ENCODE assay signal across 22 mouse cellular contexts in genomic region chr10:82892442-82893055, GRCm38 (mm10). TPM values are rescaled to one million over a fixed set of nuclear protein-coding genes. Genes with fewer than 3 reads are reported as not detected.
DNase-seq lines count a peak whose midpoint lies in the region; ATAC-seq and TF ChIP-seq lines count a peak whose summit lies in the region.
"Had no signal": no experiment of that assay in that cellular context is flagged by ENCODE, and none has a peak within 500 bp of the region (broad histone marks: within the 10 kb centered on the region; RNA-seq: fewer than 3 reads in every experiment).

No protein-coding gene starts in this region.

- H3K27me3 ChIP-seq in hindbrain, embryonic 11.5 days (ENCODE audit: control insufficient read depth, insufficient read depth, low read length): no peaks in the 10 kb centered on the region
- H3K27me3 ChIP-seq in hindbrain, embryonic 14.5 days (ENCODE audit: control insufficient read depth, insufficient read depth, low read length): no peaks in the 10 kb centered on the region
- no peaks in the 10 kb centered on the region; the same call in 1 of the 2 replicates for H3K27me3 ChIP-seq in thymus, adult 2 months (ENCODE audit: control insufficient read depth, insufficient read depth, low read length)
- no peaks in the 10 kb centered on the region for H3K27me3 ChIP-seq in small intestine, adult 2 months (ENCODE audit: control insufficient read depth, insufficient read depth, low read length)
- H3K27me3 ChIP-seq: forebrain, embryonic 12.5 days had no signal

- H3K4me2 ChIP-seq in hindbrain, embryonic 11.5 days (replicated peaks; ENCODE audit: low read depth, low read length): no peak overlapping the region
- H3K4me2 ChIP-seq in hindbrain, embryonic 14.5 days (replicated peaks): no peak overlapping the region
- H3K4me2 ChIP-seq: forebrain, embryonic 12.5 days; heart, embryonic 11.5 days had no signal

- no peaks in the 10 kb centered on the region for H3K4me1 ChIP-seq in hindbrain, embryonic 11.5 days (replicated peaks; ENCODE audit: control insufficient read depth, insufficient read depth, low read length)
- H3K4me1 ChIP-seq in hindbrain, embryonic 14.5 days (replicated peaks; ENCODE audit: control insufficient read depth, insufficient read depth, low read length): no peaks in the 10 kb centered on the region
- H3K4me1 ChIP-seq in thymus, adult 2 months (replicated peaks; ENCODE audit: control insufficient read depth, insufficient read depth, low read length): peaks cover 42% of the 10 kb centered on the region
- peaks cover 17% of the 10 kb centered on the region for H3K4me1 ChIP-seq in bone marrow, adult 2 months (ENCODE audit: control insufficient read depth, insufficient read depth, low read length)
- H3K4me1 ChIP-seq in small intestine, adult 2 months (ENCODE audit: control insufficient read depth, insufficient read depth, insufficient read length, low read length): 0 out of 2 replicates have a peak, but pooled peaks cover 3% of the 10 kb centered on the region

- no peak for DNase-seq in hindbrain, embryonic 11.5 days (ENCODE audit: low spot score)
- no peak for DNase-seq in hindbrain, embryonic 14.5 days (ENCODE audit: low spot score)
- DNase-seq in thymus, adult 2 months: no peak
- DNase-seq in thymus, postnatal 36 days: no peak
- no peak for DNase-seq in cerebellum, adult 18-20 months
- no peak for DNase-seq in embryo, embryonic 9.5 days (ENCODE audit: extremely low spot score)
- DNase-seq: adrenal gland, postnatal 14 days; cerebellum, adult 11 months; cerebellum, postnatal 36 days; heart, postnatal 10 days; kidney, adult 11 months; kidney, postnatal 10 days; liver; midbrain, embryonic 14.5 days had no signal

- H3K9me3 ChIP-seq in hindbrain, embryonic 11.5 days (ENCODE audit: control insufficient read depth, low read length): no peaks in the 10 kb centered on the region
- no peaks in the 10 kb centered on the region for H3K9me3 ChIP-seq in hindbrain, embryonic 14.5 days (ENCODE audit: control insufficient read depth, low read length)
- H3K9me3 ChIP-seq: forebrain, embryonic 12.5 days had no signal

- no peak overlapping the region for H3K4me3 ChIP-seq in hindbrain, embryonic 11.5 days (ENCODE audit: low read depth, low read length)
- no peak overlapping the region for H3K4me3 ChIP-seq in hindbrain, embryonic 14.5 days (replicated peaks; ENCODE audit: low read length)
- H3K4me3 ChIP-seq in thymus, adult 2 months (ENCODE audit: control insufficient read depth, insufficient read depth, low read length): no peak overlapping the region
- no peak overlapping the region for H3K4me3 ChIP-seq in bone marrow, adult 2 months (replicated peaks; ENCODE audit: control insufficient read depth, low read depth, low read length)
- H3K4me3 ChIP-seq in small intestine, adult 2 months (ENCODE audit: low read depth, low read length): no peak overlapping the region
- H3K4me3 ChIP-seq: forebrain, embryonic 12.5 days; myocyte had no signal

- WGBS in hindbrain, embryonic 11.5 days: 95% methylated on average over 9 of the region's 9 CpGs
- 89% methylated on average over 9 of the region's 9 CpGs for WGBS in hindbrain, embryonic 14.5 days
- 73% methylated on average over 9 of the region's 9 CpGs for WGBS in thymus, adult 2 months
- WGBS in bone marrow, adult 2 months: 69% methylated on average over 9 of the region's 9 CpGs
- WGBS in small intestine, adult 2 months: 88% methylated on average over 9 of the region's 9 CpGs

- peaks cover 9% of the 10 kb centered on the region; the same call in 1 of the 2 replicates for H3K36me3 ChIP-seq in hindbrain, embryonic 11.5 days (ENCODE audit: control insufficient read depth, insufficient read depth, low read length)
- peaks cover 81% of the 10 kb centered on the region for H3K36me3 ChIP-seq in hindbrain, embryonic 14.5 days (replicated peaks; ENCODE audit: control insufficient read depth, insufficient read depth)
- H3K36me3 ChIP-seq in thymus, adult 2 months (ENCODE audit: control insufficient read depth, insufficient read depth, low read length): peaks cover 11% of the 10 kb centered on the region
- H3K36me3 ChIP-seq in small intestine, adult 2 months (ENCODE audit: control insufficient read depth, insufficient read depth, low read length): peaks cover 76% of the 10 kb centered on the region

- TF ChIP-seq CTCF in thymus, adult 2 months (IDR thresholded peaks at IDR 0.05; ENCODE audit: borderline replicate concordance, control insufficient read depth, extremely low read depth, insufficient read depth, low read length, poor library complexity): no peak
- no peak for TF ChIP-seq CTCF in bone marrow, adult 2 months (IDR thresholded peaks at IDR 0.05; ENCODE audit: control insufficient read depth, insufficient read depth, low read length)
- TF ChIP-seq CTCF in small intestine, adult 2 months (IDR thresholded peaks at IDR 0.05; ENCODE audit: extremely low read depth, insufficient read length, insufficient replicate concordance, low read depth, low read length): no peak

- H3K27ac ChIP-seq in hindbrain, embryonic 11.5 days (ENCODE audit: low read depth, low read length): peak overlapping the region; percentile 34; the same call in 1 of the 2 replicates
- H3K27ac ChIP-seq in hindbrain, embryonic 14.5 days: no peak overlapping the region
- H3K27ac ChIP-seq in thymus, adult 2 months (ENCODE audit: control insufficient read depth, insufficient read depth, low read length): peak overlapping the region; percentile 30; the same call in 1 of the 2 replicates
- H3K27ac ChIP-seq in bone marrow, adult 2 months (ENCODE audit: control insufficient read depth, insufficient read depth, low read depth, low read length, poor library complexity): peak overlapping the region; percentile 40
- peak overlapping the region; percentile 28; the same call in 1 of the 2 replicates for H3K27ac ChIP-seq in small intestine, adult 2 months (ENCODE audit: insufficient read depth, low read depth, low read length)
- H3K27ac ChIP-seq: forebrain, embryonic 12.5 days; stomach, postnatal 0 days had no signal

- no peak for TF ChIP-seq POLR2A in thymus, adult 2 months (IDR thresholded peaks at IDR 0.05; ENCODE audit: control insufficient read depth, extremely low read depth, insufficient read depth, low read length, poor library complexity)
- no peak for TF ChIP-seq POLR2A in bone marrow, adult 2 months (IDR thresholded peaks at IDR 0.05; ENCODE audit: borderline replicate concordance, control insufficient read depth, low read depth, low read length)
- no peak for TF ChIP-seq POLR2A in small intestine, adult 2 months (IDR thresholded peaks at IDR 0.05; ENCODE audit: low read depth, low read length)

- no peak overlapping the region for H3K9ac ChIP-seq in hindbrain, embryonic 11.5 days (ENCODE audit: low read depth, low read length)
- no peak overlapping the region for H3K9ac ChIP-seq in hindbrain, embryonic 14.5 days
- H3K9ac ChIP-seq: forebrain, embryonic 12.5 days had no signal

- no peak for ATAC-seq in hindbrain, embryonic 11.5 days (ENCODE audit: low FRiP score)
- no peak for ATAC-seq in hindbrain, embryonic 14.5 days (ENCODE audit: low FRiP score)
- ATAC-seq: hindbrain, embryonic 16.5 days; lung, postnatal 0 days had no signal

RNA-seq across cellular contexts. Expression of gene Eid3, which starts 26.1 kb away (rescaled TPM):
- 0.56 and 1.1 TPM in 2 replicates for polyA plus RNA-seq in hindbrain, embryonic 11.5 days (2014; fragmentation: Nextera tagmentation; extraction: Ambion mirVana)
- polyA plus RNA-seq in hindbrain, embryonic 14.5 days (2014; fragmentation: Nextera tagmentation; extraction: Ambion mirVana): 0.88 TPM in 1 of 2 replicates, not detected in the other
- polyA plus RNA-seq in thymus, adult 2 months (2012; rRNA removed): 0.37 and 0.46 TPM in 2 replicates
- polyA plus RNA-seq in bone marrow, adult 2 months (2011; ENCODE audit: insufficient read depth, insufficient read length, low replicate concordance, missing spikeins): 2.0 and 5.8 TPM in 2 replicates
- polyA plus RNA-seq in small intestine, adult 2 months (2012; rRNA removed): 0.43 and 0.48 TPM in 2 replicates
- polyA plus RNA-seq: lung, postnatal 0 days had no signal

RNA-seq across cellular contexts. Expression of gene Txnrd1, which starts 58.8 kb away (rescaled TPM):
- 170 and 196 TPM in 2 replicates for polyA plus RNA-seq in hindbrain, embryonic 11.5 days (2014; fragmentation: Nextera tagmentation; extraction: Ambion mirVana)
- 124 and 126 TPM in 2 replicates for polyA plus RNA-seq in hindbrain, embryonic 14.5 days (2014; fragmentation: Nextera tagmentation; extraction: Ambion mirVana)
- 32.2 and 42.5 TPM in 2 replicates for polyA plus RNA-seq in thymus, adult 2 months (2012; rRNA removed)
- polyA plus RNA-seq in bone marrow, adult 2 months (2011; ENCODE audit: insufficient read depth, insufficient read length, low replicate concordance, missing spikeins): 13.1 and 20.2 TPM in 2 replicates
- polyA plus RNA-seq in small intestine, adult 2 months (2012; rRNA removed): 58.6 and 69.4 TPM in 2 replicates
